Mouse (Mus musculus) monocyte, adult 5-6 weeks (primary cell): ENCODE results near the gene Mn1. TPM values are rescaled to one million over a fixed set of nuclear protein-coding genes. Genes with fewer than 3 reads are reported as not detected.

ENCODE experiments used
- ATAC-seq: fragments of 153-309, 156-312 bp; replicated peaks from 2 replicates; pipeline ENCODE4 v1.8.0; 2017; ENCODE audit warnings: mild to moderate bottlenecking; ENCODE audit not compliant: low TSS enrichment, insufficient number of reproducible peaks, severe bottlenecking, poor library complexity, low FRiP score
- total RNA-seq: library from RNA; stranded (forward); fragments of 200-1000, 200-491, 200-594 nt; gene quantifications from 3 replicates; pipeline ENCODE4 v1.2.3, GENCODE M21; 2017

The Mn1 gene
- total RNA-seq, 1 experiment from 2014 or later, result not detected

DNA sequence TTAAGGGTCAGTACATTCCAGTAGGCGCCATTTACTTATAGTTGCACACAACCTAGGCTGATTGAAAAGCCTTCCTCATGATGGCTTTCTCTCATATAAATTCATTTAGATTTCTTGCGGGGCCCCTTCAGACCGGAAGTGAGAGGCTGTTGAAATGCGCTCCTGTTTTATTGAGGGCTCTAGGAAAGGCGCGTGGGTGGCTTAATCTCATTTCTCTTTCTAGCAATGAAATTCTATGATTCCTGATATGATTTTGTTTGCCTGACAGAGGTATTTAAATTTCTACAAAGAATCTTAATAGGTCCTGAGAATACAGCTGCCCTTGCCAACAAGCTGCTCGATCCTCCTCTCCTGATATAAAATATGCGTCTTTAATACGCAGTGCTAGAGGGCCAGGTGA lies 8.7 kb downstream of the Mn1 start:
- ATAC-seq, result no peak

- ATAC-seq, result no peak
Observed at GRCm38 (mm10) chr5:111426249-111426648, 9.1 kb downstream of the Mn1 start.

GRCm38 (mm10) chr5:111428882-111429281 lies 11.7 kb downstream of the Mn1 start:
- ATAC-seq, result no peak

DNA sequence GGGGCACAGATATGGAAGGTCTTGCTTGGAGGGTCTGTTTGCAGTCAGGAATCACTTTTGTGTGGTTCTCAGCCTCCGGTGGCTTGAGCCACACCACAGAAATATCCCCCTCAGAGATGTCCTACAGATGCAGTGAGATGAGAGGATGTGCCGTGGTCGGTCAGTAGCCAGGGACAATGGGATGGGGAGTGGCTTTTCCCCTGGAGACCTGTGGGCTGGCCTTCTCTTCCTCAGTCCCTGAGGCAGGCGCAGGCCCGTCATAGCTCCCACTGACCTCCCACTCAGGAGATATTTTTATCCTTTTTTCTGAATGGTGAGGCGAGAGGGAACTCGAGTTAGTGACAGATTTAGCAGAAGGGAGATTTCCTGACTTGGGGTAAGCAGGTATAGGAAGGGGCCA lies 12.6 kb downstream of the Mn1 start:
- ATAC-seq, result no peak

DNA sequence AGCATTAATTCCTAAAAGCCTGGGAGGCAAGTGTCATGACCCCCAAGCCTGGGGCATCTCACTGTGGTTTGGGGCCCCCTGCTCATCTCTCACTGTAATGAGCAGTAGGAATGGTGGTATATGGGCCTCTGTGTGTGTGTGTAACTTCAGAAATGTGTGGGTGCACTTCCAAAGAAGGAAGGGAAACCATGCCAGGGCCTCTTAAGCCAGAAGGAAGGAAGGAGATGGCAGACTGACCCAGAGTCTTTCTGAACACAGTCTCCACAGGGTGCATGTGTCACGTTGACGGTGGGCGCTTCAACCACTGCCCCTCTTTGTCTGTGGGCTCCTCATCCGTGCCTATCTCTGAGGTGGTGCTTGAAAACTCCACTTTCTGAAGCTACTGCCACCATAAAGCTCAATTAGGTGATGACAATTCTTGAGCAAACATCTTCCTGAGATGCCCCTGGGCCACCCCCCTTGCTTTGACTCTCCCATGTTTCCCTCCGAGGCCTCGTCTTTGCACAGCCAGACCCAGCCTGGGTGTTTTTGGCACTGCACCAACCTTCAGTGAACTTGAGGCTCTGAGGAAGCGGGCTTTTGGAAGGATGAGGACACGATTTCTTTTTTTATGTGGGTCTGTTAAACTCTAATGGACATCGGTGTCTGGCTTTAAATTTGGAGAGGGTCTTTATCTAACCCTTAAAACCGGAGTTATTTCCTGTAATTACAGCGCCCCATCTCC lies 14.0 kb downstream of the Mn1 start:
- no peak for ATAC-seq

- no peak for ATAC-seq
Observed at GRCm38 (mm10) chr5:111432842-111433241, 15.7 kb downstream of the Mn1 start.

- ATAC-seq, result no peak
Observed at GRCm38 (mm10) chr5:111434342-111434842, 17.2 kb downstream of the Mn1 start.

- no peak for ATAC-seq
Observed at GRCm38 (mm10) chr5:111436260-111436659, 19.1 kb downstream of the Mn1 start.

DNA sequence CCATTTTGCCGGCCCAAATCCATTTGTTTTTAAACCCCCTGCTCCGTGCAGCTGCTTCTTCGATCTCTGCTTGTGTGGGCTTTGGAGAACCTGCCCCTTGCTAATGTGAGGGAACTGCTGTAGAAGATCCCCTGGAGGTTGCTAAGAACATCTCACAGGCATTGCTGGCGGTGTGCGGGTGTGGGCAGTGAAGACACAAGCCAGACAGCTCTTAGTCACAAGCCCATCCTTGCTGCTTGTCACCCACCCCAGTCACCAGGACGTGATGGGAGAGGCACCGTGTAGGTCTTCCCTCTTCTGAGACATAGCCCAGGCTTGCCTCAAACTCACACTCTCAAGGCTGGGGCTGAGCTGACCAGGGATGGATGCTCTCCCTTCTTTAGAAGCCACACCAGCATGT lies 20.0 kb downstream of the Mn1 start:
- no peak for ATAC-seq

GRCm38 (mm10) chr5:111438336-111438735 lies 21.2 kb downstream of the Mn1 start:
- ATAC-seq, result no peak

DNA sequence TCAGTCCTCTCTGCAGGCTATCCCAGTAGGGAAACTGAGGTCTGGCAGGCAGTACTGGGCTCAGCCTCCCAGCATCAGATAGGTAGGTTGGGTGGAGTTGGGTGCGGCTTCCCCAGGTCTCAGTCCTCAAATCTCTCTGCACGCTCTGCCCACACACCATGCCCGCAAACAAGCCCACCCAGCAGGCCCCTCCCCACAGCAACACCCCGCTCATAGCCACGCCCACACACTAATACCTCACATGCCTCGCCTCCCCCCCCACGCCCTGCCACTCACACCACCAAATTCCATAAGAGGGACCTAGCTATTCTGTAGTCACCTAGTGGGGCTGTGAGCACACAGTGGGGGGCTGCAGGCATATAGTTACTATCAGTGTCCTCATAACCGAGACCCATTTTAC lies 21.7 kb downstream of the Mn1 start:
- no peak for ATAC-seq

DNA sequence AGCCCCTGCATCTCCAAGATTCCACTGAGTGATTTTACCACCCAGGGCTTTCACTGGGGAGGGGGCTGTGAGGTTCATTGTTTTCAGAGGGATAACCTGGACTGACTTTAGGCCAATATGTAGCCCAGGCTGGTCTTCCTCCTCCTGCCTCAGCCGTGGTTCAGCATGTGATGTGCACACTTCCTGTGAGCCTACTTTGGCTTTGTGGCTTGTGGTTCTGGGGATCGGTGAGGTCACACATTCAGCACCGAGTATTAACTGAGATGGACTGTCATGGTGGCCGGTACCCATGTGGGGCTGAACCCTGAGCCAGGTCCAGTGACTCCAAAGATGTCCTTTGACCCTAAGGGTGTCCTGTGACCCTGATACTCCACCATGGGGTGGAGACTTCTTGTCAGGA lies 23.1 kb downstream of the Mn1 start:
- no peak for ATAC-seq

GRCm38 (mm10) chr5:111442151-111442871 lies 25.1 kb downstream of the Mn1 start:
- ATAC-seq, result no peak

DNA sequence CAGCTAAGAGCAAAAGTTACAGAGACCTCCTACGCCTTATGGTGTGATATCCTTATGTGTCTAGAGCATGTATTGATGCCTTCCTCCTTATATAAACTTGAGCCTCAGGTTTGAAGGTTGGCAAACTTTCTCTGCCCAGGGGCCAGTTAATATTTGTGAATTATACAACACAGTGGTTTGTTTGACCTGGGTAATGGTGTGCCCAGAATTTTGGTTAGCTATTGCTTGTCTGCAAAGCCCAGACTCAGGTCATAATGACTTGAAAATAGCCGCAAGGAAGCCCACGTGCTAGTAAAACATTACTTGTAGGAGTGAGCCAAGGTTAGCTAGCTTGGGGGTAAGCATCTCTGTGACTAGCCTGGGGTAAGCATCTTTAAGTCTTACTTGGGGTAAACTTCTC lies 26.5 kb downstream of the Mn1 start:
- no peak for ATAC-seq

GRCm38 (mm10) chr5:111444361-111444760 lies 27.2 kb downstream of the Mn1 start:
- no peak for ATAC-seq

DNA sequence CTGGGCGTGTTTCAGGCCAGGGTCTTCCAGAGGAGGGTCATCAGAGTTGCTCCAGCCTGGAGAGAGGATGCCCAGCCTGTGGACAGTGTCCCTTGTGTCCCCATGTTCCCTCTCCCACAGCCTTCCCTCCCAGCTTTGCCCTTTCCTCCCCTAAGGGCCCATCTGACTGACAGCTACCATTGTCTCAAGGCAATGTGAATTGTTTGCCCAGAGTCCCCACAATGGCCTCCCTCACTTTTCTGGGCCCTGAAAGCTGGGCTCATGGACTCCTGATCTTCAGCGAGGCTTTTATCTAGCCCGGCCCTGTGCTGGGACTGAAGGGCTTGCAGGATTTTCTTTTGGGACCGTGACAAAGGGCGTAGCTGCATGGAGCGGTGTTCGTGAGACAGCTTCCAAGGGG lies 29.5 kb downstream of the Mn1 start:
- ATAC-seq, result no peak

DNA sequence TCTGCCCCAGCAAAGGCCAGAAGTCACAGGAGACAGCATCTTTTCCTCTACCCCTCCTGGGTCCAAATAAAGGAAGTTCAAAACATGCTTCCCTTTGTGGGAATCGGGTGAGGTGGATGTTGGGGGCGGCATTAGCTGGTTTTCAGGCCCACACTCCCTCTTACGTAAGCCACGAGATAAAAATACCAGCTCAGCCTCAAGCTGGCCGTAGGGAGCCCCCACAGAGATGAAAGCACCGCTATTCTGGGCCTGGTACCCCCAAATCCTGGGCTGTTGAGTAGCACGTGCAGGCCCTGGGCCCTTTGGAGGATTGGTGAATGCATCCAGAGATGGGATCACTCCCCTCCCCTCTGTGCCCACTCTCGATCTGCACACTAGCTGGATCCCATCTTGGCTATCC lies 32.5 kb downstream of the Mn1 start:
- ATAC-seq, result no peak

DNA sequence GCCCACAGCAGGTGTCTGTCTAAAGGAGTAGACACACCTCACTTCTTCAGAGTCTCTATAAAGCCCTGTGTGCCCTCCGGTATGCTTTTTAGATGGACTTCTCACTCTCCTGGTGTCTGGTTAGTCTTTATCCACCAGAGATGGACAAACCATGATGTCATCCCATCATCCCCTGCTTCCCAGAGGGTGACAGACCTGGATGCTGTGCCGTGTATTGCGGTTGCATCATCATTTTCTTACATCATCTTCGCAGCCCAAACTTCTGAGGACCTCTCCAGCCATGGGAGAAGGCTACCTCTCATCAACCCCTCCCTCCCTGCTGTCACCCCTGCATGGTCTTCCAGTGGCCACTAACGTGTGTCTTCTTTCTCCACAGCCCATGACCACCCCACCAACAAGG lies 37.1 kb downstream of the Mn1 start:
- ATAC-seq, result no peak

- no peak for ATAC-seq
Observed at GRCm38 (mm10) chr5:111454876-111455275, 37.7 kb downstream of the Mn1 start.

DNA sequence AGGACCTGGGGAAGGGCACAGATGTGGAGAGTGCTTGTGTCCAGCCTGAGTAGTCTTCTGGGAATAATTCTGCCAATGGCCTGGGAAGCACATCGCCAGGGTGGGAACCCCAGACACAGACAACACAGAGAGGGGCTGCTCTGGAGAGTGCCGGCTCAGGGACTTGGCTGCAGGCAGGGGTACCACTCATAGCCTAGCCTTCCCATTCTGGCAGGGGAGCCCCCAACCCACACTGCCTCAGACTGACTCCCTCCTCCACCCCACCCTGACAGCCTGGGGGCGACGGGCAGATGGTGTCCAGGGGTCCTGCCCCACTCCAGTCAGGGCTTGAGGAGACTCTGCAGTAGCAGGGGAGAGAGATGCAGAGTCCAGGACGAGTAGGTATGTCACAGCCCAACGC lies 41.5 kb downstream of the Mn1 start:
- ATAC-seq, result no peak
